Mouse (Mus musculus) midbrain, postnatal 0 days (tissue): Measurements from ENCODE around the gene 4930407I10Rik. TPM values are rescaled to one million over a fixed set of nuclear protein-coding genes. Genes with fewer than 3 reads are reported as not detected.

Experiments
- ATAC-seq: fragments of 200-750 bp; cut with Nextera tagmentation; 2 replicates; pipeline ENCODE4 v1.8.0; 2017; ENCODE audit warnings: moderate number of reproducible peaks, mild to moderate bottlenecking, moderate TSS enrichment, moderate library complexity; ENCODE audit not compliant: low FRiP score
- DNase-seq: peaks from one replicate; pipeline ENCODE4 v3.0.0-alpha.2; 2015; ENCODE audit warnings: low spot score
- H3K27ac ChIP-seq: fragments of 300-500 bp; sonication (generic); 2 replicates; pipeline ENCODE4 v1.5.1; 2014; ENCODE audit warnings: low read depth, mild to moderate bottlenecking, low read length, mixed read lengths
- H3K27me3 ChIP-seq: fragments of 300-500 bp; sonication (generic); 2 replicates; pipeline ENCODE4 v1.6.1; 2014; ENCODE audit warnings: low read length, control low read depth, mixed read lengths; ENCODE audit not compliant: insufficient read depth
- H3K36me3 ChIP-seq: fragments of 300-500 bp; sonication (generic); 2 replicates; pipeline ENCODE4 v1.6.1; 2014; ENCODE audit warnings: low read length, control low read depth, mixed read lengths; ENCODE audit not compliant: insufficient read depth
- H3K4me1 ChIP-seq: fragments of 300-500 bp; sonication (generic); 2 replicates; pipeline ENCODE4 v1.6.1; 2014; ENCODE audit warnings: mild to moderate bottlenecking, control low read depth, antibody characterized with exemption, low read length, mixed read lengths; ENCODE audit not compliant: insufficient read depth
- H3K4me2 ChIP-seq: fragments of 300-500 bp; sonication (generic); 2 replicates; pipeline ENCODE4 v1.6.1; 2014; ENCODE audit warnings: low read depth, mild to moderate bottlenecking, low read length, mixed read lengths; ENCODE audit not compliant: poor library complexity, severe bottlenecking
- H3K4me3 ChIP-seq: fragments of 300-500 bp; sonication (generic); 2 replicates; pipeline ENCODE4 v1.5.1; 2014; ENCODE audit warnings: low read depth, mild to moderate bottlenecking, low read length, moderate library complexity
- H3K9ac ChIP-seq: fragments of 300-500 bp; sonication (generic); replicated peaks from 2 replicates; pipeline ENCODE4 v1.6.1; 2014; ENCODE audit warnings: mild to moderate bottlenecking, low read length, moderate library complexity, mixed read lengths; ENCODE audit not compliant: poor library complexity, severe bottlenecking
- H3K9me3 ChIP-seq: fragments of 300-500 bp; sonication (generic); 2 replicates; pipeline ENCODE4 v1.6.1; 2016; ENCODE audit warnings: low read length, control low read depth
- CTCF ChIP-seq: IDR thresholded peaks from 2 replicates; pipeline ENCODE4 v1.5.1; 2016; ENCODE audit warnings: antibody characterized with exemption, mild to moderate bottlenecking
- WGBS: fragments of 180-500 bp; shearing (Covaris S2); extraction: QIAGEN DNeasy Blood & Tissue Kit; methylation state at CpG from one replicate; pipeline ENCODE4 v1.1.7; 2014; 5-methylcytosine and 5-hydroxymethylcytosine counted together
- polyA plus RNA-seq: library from polyadenylated mRNA; unstranded; fragments of >200 nt; fragmentation: Nextera tagmentation; extraction: Ambion mirVana; gene quantifications from 2 replicates; pipeline ENCODE4 v1.2.1, GENCODE M21; 2015
- total RNA-seq: library from RNA; depleted of rRNA; stranded (reverse); fragments of >200 nt; gene quantifications from 2 replicates; pipeline ENCODE4 v1.2.3, GENCODE M21; 2014; rRNA removed

The 4930407I10Rik gene
- total and polyA plus RNA-seq, 2 experiments from 2014 or later: not detected

DNA sequence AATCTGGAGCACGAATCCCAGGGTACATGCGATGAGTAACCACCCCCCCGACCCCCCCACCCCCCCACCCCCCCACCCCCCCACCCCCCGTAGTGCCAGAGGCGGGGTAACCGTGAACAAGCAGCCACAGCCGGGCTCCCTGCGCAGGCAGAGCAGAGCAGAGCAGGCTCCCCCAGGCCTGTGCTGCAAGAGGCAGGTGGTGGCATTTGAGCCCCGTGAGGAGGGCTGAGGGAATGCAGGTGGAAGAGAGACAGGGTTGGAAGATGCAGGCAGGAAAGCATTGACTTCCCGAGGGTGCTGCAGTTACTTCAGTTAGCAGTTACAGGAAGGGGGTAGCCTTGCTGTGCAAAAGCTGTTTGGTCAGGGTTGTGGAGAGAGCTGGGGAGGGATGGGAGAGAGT lies 28.3 kb downstream of the 4930407I10Rik start:
- no peaks in the 10 kb centered on the region for H3K4me1 ChIP-seq
- DNase-seq (peak; percentile 6), ATAC-seq (no peak)
- no peaks in the 10 kb centered on the region for H3K36me3 ChIP-seq
- H3K27ac ChIP-seq: no peak overlapping the region
- WGBS: 9% methylated on average over 10 of the region's 10 CpGs
- H3K27me3 ChIP-seq: no peaks in the 10 kb centered on the region
- H3K9me3 ChIP-seq: no peaks in the 10 kb centered on the region
- peak; percentile 36 for TF ChIP-seq CTCF
- H3K9ac ChIP-seq: no peak overlapping the region
- H3K4me3 ChIP-seq: no peak overlapping the region
- H3K4me2 ChIP-seq: no peak overlapping the region

- ATAC-seq: no peak
- H3K9ac ChIP-seq: no peak overlapping the region
- no peaks in the 10 kb centered on the region for H3K27me3 ChIP-seq
- no peaks in the 10 kb centered on the region for H3K9me3 ChIP-seq
- no peaks in the 10 kb centered on the region for H3K4me1 ChIP-seq
- no peak overlapping the region for H3K4me3 ChIP-seq
- no peak for DNase-seq
- no peak overlapping the region for H3K4me2 ChIP-seq
- no peak for TF ChIP-seq CTCF
- WGBS: 81% methylated on average over 7 of the region's 7 CpGs
- no peaks in the 10 kb centered on the region for H3K36me3 ChIP-seq
- H3K27ac ChIP-seq: no peak overlapping the region
Observed at GRCm38 (mm10) chr15:82091061-82091460, 32.1 kb downstream of the 4930407I10Rik start.

DNA sequence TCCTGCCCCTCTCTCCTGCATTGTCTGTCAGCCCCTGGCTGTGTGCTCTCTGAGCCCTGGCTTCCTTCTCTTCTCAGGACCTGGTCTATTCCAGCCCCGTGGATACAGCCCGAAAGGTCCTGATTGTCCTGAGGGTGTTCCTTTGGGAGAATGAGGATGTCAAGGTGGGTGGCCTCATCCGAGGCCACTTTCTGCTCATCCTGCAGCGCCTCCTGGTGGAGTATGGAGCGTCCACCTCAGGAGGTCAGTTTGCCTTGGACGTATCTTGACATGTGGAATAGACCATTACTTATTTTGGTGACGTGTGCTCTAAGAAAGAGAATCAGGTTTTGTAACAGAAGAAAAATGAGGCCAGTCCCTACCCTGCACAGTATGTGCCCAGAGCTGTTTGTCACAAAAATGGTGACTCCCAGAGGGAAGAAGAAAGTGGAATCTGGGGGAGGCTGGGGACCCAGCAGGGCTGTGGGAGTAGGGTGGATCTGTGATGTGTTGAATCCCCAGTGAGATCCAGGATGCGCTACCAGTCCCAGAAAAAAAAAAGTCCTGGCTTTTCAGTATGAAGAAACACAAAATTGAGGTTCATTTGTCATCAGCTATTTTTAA lies 48.1 kb downstream of the 4930407I10Rik start:
- ATAC-seq (no peak), DNase-seq (peak; percentile 32)
- Histone ChIP-seq H3K4me3 (no peak overlapping the region), H3K9ac (no peak overlapping the region), H3K4me2 (no peak overlapping the region), H3K27ac (no peak overlapping the region), H3K36me3 (no peaks in the 10 kb centered on the region), H3K27me3 (no peaks in the 10 kb centered on the region), H3K4me1 (no peaks in the 10 kb centered on the region), H3K9me3 (no peaks in the 10 kb centered on the region)
- WGBS: 16% methylated on average over 8 of the region's 8 CpGs
- peak; percentile 68 for TF ChIP-seq CTCF

Other genes starting within 250 kb of the 4930407I10Rik start
- gene Tob2, start 200.4 kb upstream of the 4930407I10Rik start, total RNA-seq: 10.9 and 15.4 TPM in 2 replicates
- gene Tob2, start 200.4 kb upstream of the 4930407I10Rik start, polyA plus RNA-seq: 12.2 and 14.2 TPM in 2 replicates
- gene Phf5a, start 187.2 kb upstream of the 4930407I10Rik start, total RNA-seq: 31.8 and 34.1 TPM in 2 replicates
- 107 and 118 TPM in 2 replicates for gene Phf5a, start 187.2 kb upstream of the 4930407I10Rik start, polyA plus RNA-seq
- gene Aco2, start 186.8 kb upstream of the 4930407I10Rik start, total RNA-seq: 380 and 412 TPM in 2 replicates
- 257 and 279 TPM in 2 replicates for gene Aco2, start 186.8 kb upstream of the 4930407I10Rik start, polyA plus RNA-seq
- 46.5 and 49.5 TPM in 2 replicates for gene Polr3h, start 132.9 kb upstream of the 4930407I10Rik start, total RNA-seq
- gene Polr3h, start 132.9 kb upstream of the 4930407I10Rik start, polyA plus RNA-seq: 77.0 and 80.3 TPM in 2 replicates
- gene Csdc2, start 122.4 kb upstream of the 4930407I10Rik start, total RNA-seq: 172 and 196 TPM in 2 replicates
- gene Csdc2, start 122.4 kb upstream of the 4930407I10Rik start, polyA plus RNA-seq: 323 and 327 TPM in 2 replicates
- 157 and 172 TPM in 2 replicates for gene Pmm1, start 98.2 kb upstream of the 4930407I10Rik start, total RNA-seq
- gene Pmm1, start 98.2 kb upstream of the 4930407I10Rik start, polyA plus RNA-seq: 122 and 134 TPM in 2 replicates
- not detected in 2 replicates for gene 1700029P11Rik, start 78.6 kb upstream of the 4930407I10Rik start, total RNA-seq
- gene 1700029P11Rik, start 78.6 kb upstream of the 4930407I10Rik start, polyA plus RNA-seq: not detected in 2 replicates
- 25.6 and 28.3 TPM in 2 replicates for gene Xrcc6, start 71.3 kb upstream of the 4930407I10Rik start, total RNA-seq
- gene Xrcc6, start 71.3 kb upstream of the 4930407I10Rik start, polyA plus RNA-seq: 23.2 and 28.2 TPM in 2 replicates
- gene Desi1, start 25.3 kb upstream of the 4930407I10Rik start, total RNA-seq: 26.9 and 31.2 TPM in 2 replicates
- gene Desi1, start 25.3 kb upstream of the 4930407I10Rik start, polyA plus RNA-seq: 43.9 and 45.7 TPM in 2 replicates
- 174 and 179 TPM in 2 replicates for gene Snu13, start 11.6 kb upstream of the 4930407I10Rik start, total RNA-seq
- gene Snu13, start 11.6 kb upstream of the 4930407I10Rik start, polyA plus RNA-seq: 242 and 274 TPM in 2 replicates
- gene Mei1, start 10.8 kb downstream of the 4930407I10Rik start, total RNA-seq: not detected in 2 replicates
- 0.12 and 0.16 TPM in 2 replicates for gene Mei1, start 10.8 kb downstream of the 4930407I10Rik start, polyA plus RNA-seq
- 8.4 and 8.7 TPM in 2 replicates for gene Ccdc134, start 68.8 kb downstream of the 4930407I10Rik start, total RNA-seq
- gene Ccdc134, start 68.8 kb downstream of the 4930407I10Rik start, polyA plus RNA-seq: 6.9 and 7.7 TPM in 2 replicates
- gene Srebf2, start 88.0 kb downstream of the 4930407I10Rik start, total RNA-seq: 204 and 245 TPM in 2 replicates
- 141 and 150 TPM in 2 replicates for gene Srebf2, start 88.0 kb downstream of the 4930407I10Rik start, polyA plus RNA-seq
- 6.5 and 7.6 TPM in 2 replicates for gene Shisa8, start 153.7 kb downstream of the 4930407I10Rik start, total RNA-seq
- gene Shisa8, start 153.7 kb downstream of the 4930407I10Rik start, polyA plus RNA-seq: 1.6 and 2.2 TPM in 2 replicates
- 0.94 and 2.1 TPM in 2 replicates for gene Tnfrsf13c, start 165.2 kb downstream of the 4930407I10Rik start, total RNA-seq
- 0.18 and 0.27 TPM in 2 replicates for gene Tnfrsf13c, start 165.2 kb downstream of the 4930407I10Rik start, polyA plus RNA-seq
- 5.2 and 17.9 TPM in 2 replicates for gene Cenpm, start 185.6 kb downstream of the 4930407I10Rik start, total RNA-seq
- gene Cenpm, start 185.6 kb downstream of the 4930407I10Rik start, polyA plus RNA-seq: 10.2 TPM in 2 replicates
- 139 and 156 TPM in 2 replicates for gene 1500009C09Rik, start 193.2 kb downstream of the 4930407I10Rik start, total RNA-seq
- 15.4 and 17.9 TPM in 2 replicates for gene 1500009C09Rik, start 193.2 kb downstream of the 4930407I10Rik start, polyA plus RNA-seq
- gene Sept3, start 215.7 kb downstream of the 4930407I10Rik start, total RNA-seq: 480 and 506 TPM in 2 replicates
- gene Sept3, start 215.7 kb downstream of the 4930407I10Rik start, polyA plus RNA-seq: 369 and 404 TPM in 2 replicates
- gene Wbp2nl, start 239.8 kb downstream of the 4930407I10Rik start, total RNA-seq: 0.60 and 0.99 TPM in 2 replicates
- gene Wbp2nl, start 239.8 kb downstream of the 4930407I10Rik start, polyA plus RNA-seq: 0.11 and 0.23 TPM in 2 replicates